Mouse (Mus musculus) brown adipose tissue, adult 24 weeks (tissue): Measurements from ENCODE around the gene Setdb1. TPM values are rescaled to one million over a fixed set of nuclear protein-coding genes. Genes with fewer than 3 reads are reported as not detected.

ENCODE experiments used
- H3K27ac ChIP-seq: fragments of 200-500 bp; replicated peaks from 2 replicates; pipeline ENCODE4 v1.5.1; 2012; ENCODE audit warnings: low read depth, mild to moderate bottlenecking, low read length
- H3K4me1 ChIP-seq: fragments of 200-500 bp; 2 replicates; pipeline ENCODE4 v1.6.1; 2012; ENCODE audit warnings: low read length, mixed read lengths; ENCODE audit not compliant: control insufficient read depth, insufficient read depth, insufficient read length
- H3K4me3 ChIP-seq: fragments of 200-500 bp; 2 replicates; pipeline ENCODE4 v1.5.1; 2012; ENCODE audit warnings: low read depth, mild to moderate bottlenecking, low read length, moderate library complexity; ENCODE audit not compliant: insufficient read depth
- polyA plus RNA-seq: library from polyadenylated mRNA; stranded (reverse); fragments of >200 nt; gene quantifications from 2 replicates; pipeline ENCODE4 v1.2.4, GENCODE M21; 2012; ENCODE audit not compliant: missing spikeins, insufficient read depth, insufficient read length

Gene Setdb1
- polyA plus RNA-seq, 1 experiment: 6.7 TPM

GRCm38 (mm10) chr3:95290156-95290555, 66.8 kb downstream of the Setdb1 start:
- Histone ChIP-seq H3K27ac (no peak overlapping the region), H3K4me3 (no peak overlapping the region), H3K4me1 (0 out of 2 replicates have a peak, but pooled peaks cover 3% of the 10 kb centered on the region)

- H3K4me3 ChIP-seq: no peak overlapping the region
- no peak overlapping the region for H3K27ac ChIP-seq
- 0 out of 2 replicates have a peak, but pooled peaks cover 5% of the 10 kb centered on the region for H3K4me1 ChIP-seq
Measured at GRCm38 (mm10) chr3:95289419-95289818, 67.6 kb downstream of the Setdb1 start.

GRCm38 (mm10) chr3:95287541-95287940, 69.5 kb downstream of the Setdb1 start:
- Histone ChIP-seq H3K4me3 (no peak overlapping the region), H3K4me1 (peaks cover 8% of the 10 kb centered on the region; the same call in 1 of the 2 replicates), H3K27ac (no peak overlapping the region)

- Histone ChIP-seq H3K27ac (peak overlapping the region; percentile 54), H3K4me3 (peak overlapping the region; percentile 20), H3K4me1 (peaks cover 8% of the 10 kb centered on the region; the same call in 1 of the 2 replicates)
Measured at GRCm38 (mm10) chr3:95286510-95286909, 70.5 kb downstream of the Setdb1 start.

GRCm38 (mm10) chr3:95286011-95286410, 71.0 kb downstream of the Setdb1 start:
- H3K4me3 ChIP-seq: peak overlapping the region; percentile 20
- H3K4me1 ChIP-seq: peaks cover 8% of the 10 kb centered on the region; the same call in 1 of the 2 replicates
- H3K27ac ChIP-seq: peak overlapping the region; percentile 54

DNA sequence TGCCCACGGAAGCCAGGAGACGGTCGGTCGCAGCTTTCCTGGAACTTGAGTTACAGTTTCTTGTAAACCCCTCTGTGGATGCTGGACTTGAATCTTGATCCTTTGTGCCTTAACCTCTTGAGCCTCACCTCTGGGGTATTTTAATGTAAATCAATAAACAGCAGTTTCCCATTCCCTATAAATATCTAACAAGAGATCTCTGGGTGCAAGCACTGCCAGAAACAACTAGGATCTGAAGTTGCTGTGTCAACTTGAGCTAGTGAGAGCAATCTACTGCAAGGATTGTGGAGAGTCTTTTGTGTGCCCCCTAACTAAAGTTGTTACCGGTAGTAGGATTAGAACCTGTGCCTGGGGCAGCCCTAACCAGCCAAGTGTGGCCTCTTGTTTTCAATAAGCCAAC, 71.6 kb downstream of the Setdb1 start:
- Histone ChIP-seq H3K4me1 (peaks cover 11% of the 10 kb centered on the region; the same call in 1 of the 2 replicates), H3K27ac (0 out of 2 replicates have a peak overlapping the region, but pooled peaks have one; percentile 11), H3K4me3 (no peak overlapping the region)

DNA sequence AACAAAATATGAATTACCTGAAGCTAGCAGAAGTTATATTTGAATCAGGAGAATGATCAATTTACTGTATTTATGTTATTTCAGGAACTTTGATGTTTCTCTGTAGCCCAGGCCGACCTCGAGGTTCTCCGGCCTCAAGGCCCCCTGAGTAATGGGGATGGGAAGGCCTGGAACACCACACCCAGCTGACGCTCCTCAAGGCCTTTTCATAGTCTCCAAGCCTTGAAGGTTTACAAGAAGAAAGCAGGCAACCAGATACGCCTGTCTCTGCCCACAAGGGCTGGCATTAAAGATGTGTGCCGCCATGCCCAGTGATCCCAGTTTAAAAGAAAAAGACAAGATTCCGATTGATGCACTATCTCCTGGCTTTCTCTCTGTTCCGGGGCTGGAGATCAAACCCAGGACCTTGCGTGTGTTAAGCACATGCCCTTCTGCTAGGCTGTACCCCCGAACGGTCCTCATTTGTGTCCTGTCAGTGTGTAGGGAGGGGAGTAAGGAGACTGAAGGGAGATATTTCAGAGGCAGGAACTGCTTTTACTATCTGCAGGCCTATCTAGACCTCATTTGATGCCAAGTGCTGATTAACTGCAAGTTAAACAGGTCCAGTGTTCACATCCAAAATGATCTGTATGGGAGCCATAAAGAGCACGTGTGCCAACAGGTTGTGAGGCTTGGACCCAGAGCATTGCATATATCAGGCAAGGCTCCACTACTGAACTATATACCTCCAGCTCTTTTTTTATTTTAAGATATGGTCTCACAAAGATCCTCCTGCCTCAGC, 72.3 kb downstream of the Setdb1 start:
- H3K4me1 ChIP-seq: peaks cover 11% of the 10 kb centered on the region; the same call in 1 of the 2 replicates
- peak overlapping the region; percentile 65; the same call in 1 of the 2 replicates for H3K4me3 ChIP-seq
- H3K27ac ChIP-seq: no peak overlapping the region

GRCm38 (mm10) chr3:95284062-95284461, 72.9 kb downstream of the Setdb1 start:
- Histone ChIP-seq H3K4me3 (peak overlapping the region; percentile 65), H3K4me1 (peaks cover 11% of the 10 kb centered on the region; the same call in 1 of the 2 replicates), H3K27ac (peak overlapping the region; percentile 96)

DNA sequence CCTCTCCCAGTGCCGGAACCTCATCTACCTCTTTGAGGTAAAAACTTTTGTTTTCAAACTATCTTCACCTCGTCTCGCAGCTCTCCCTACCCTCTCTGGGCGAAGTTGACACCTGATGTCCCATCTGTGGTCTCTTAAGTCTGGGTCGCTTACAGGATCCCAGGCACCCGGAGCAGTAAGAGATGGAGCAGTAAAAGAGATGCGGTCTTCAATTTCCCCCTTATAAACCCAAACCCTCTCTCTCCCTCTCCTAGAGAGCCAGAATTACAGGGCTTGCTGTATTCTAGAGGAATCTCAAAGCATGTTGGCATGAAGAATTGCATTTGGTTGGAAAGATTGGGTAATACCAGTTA, 73.4 kb downstream of the Setdb1 start:
- Histone ChIP-seq H3K4me1 (peaks cover 11% of the 10 kb centered on the region; the same call in 1 of the 2 replicates), H3K4me3 (peak overlapping the region; percentile 65), H3K27ac (peak overlapping the region; percentile 96)

DNA sequence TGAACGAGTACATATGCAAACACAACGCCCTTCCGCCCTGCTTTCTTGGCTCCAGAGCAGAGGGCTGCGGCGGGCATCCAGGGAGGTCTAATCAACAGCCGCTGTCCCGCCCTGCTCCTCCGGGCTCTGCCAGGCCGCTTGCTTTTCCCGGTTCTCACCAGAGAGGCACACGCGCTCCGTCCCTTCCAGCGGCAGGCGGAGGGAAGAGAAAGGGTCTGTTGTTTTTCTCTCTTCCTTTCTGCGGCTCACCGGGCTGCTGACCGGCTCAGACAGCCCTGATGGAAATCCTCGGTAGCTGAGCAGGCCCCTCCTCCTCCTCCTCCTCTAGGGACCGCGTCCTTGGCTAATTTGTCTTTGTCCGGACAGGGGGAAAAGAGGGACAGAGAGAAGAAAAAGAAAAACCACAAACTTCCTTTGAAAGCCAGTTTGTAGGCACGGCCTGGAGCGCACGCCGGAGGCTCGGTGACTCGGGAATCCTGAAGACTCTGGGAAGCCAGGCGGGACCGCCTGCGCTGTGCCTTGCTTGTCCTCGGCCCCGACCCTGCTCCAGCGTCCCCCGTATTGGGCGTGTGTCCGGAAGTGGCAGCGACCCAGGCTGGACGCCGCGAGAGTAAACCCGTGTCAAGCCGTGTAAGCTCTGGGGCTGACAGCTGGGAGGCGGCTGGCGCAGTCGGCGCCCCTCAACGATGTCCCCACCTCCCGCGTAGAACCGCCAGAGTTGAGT, 74.0 kb downstream of the Setdb1 start:
- peak overlapping the region; percentile 65 for H3K4me3 ChIP-seq
- H3K27ac ChIP-seq: peak overlapping the region; percentile 96
- H3K4me1 ChIP-seq: peaks cover 11% of the 10 kb centered on the region; the same call in 1 of the 2 replicates

DNA sequence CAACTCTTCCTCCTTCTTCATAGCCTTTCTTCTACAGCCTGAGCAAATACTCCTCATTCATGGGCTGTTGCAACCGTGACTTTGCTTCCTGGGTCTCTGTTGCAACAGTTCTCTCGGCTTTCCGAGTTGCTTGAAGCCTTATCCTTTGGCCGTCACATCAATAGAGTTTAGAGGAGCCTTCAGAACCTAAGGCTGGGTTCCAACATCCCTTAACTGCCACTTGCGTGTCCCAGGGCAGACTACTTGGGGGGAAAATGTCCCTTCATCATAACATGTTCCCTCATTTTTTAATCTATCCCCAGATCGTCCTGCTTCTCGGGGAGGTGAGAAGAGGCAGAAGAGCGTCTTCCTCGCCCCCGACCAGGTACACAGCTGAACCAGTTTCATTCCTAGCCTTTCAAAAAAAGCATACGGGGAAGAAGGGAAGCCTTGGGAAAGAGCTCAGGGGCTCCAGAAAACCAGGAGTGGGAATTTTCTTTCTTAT, 74.6 kb downstream of the Setdb1 start:
- Histone ChIP-seq H3K4me3 (peak overlapping the region; percentile 65), H3K27ac (peak overlapping the region; percentile 96), H3K4me1 (peaks cover 11% of the 10 kb centered on the region; the same call in 1 of the 2 replicates)

DNA sequence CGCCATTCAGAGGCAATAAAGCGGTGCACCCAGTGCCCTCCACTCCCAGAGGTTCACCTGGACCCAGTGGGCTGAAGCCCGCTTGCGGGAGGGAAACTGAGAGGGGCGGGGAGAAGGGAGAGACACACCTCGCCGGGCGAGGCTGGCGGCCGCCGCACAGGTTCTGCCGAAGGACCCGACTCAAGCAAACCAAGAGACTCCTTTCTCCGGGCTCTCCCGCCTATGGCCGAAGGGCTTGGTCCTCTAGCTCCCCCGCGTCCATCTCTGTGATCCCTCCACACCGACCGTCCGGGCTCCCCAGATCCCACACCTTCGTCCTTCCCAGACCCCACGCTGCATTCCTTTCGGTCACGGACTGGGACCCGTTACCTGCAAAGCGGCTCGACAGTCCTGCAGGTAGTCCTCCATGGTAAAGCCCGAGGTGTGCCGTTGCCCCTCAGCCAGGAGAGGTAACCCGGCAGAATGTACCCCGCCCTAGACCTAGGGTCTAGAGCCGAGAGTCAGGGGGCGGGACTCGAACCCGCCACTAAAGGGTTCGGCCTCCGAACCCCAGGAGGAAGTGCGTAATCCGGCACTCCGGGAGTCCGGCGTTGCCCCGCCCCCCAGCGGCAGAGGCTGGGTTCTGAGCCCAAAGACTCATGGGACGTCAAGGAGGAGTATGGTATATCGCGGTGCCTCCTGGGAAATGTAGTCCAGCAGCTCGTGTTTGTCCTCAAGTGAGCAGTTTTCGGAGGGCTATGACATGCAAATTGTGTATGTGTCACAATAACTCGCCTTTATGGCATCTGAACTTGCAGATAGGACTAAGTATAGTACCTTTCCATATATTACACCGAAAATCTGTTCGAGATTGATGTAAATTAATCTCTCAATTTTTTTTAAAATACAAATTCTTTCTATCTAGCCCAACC, 75.5 kb downstream of the Setdb1 start, which contains the start of the genes Mindy1 and Prune1:
Mindy1 (plus strand) TSS at position 130 of the 911 bp plus-strand sequence.
Prune1 (minus strand) TSS at position 861 of the 911 bp plus-strand sequence.
- Histone ChIP-seq H3K4me3 (peak within 1 kb of the TSS; percentile 91), H3K4me1 (peaks cover 11% of the 10 kb centered on the region; the same call in 1 of the 2 replicates), H3K27ac (peak within 1 kb of the TSS; percentile 96)

DNA sequence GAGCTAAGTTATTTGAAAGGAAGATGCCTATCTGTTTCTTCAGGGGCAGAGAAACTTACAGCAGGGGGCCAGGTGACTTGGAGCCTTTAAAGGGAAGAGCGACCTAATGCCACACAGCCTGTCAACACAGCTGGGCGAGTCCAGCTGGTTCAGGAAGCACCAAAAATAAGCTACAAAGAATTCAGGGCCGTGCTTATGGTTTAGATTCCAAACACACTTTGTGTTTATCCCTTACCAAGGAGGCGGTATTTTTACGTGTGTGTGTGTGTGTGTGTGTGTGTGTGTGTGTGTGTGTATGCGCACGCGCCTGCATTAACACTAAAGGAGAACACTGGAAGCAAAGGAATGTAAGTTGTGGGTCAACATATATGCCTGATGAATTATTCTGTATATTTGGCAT, 76.3 kb downstream of the Setdb1 start:
- Histone ChIP-seq H3K4me3 (peak overlapping the region; percentile 91), H3K4me1 (peaks cover 11% of the 10 kb centered on the region; the same call in 1 of the 2 replicates), H3K27ac (peak overlapping the region; percentile 18; the same call in 1 of the 2 replicates)

- Histone ChIP-seq H3K4me3 (no peak overlapping the region), H3K27ac (no peak overlapping the region), H3K4me1 (0 out of 2 replicates have a peak, but pooled peaks cover 3% of the 10 kb centered on the region)
Measured at GRCm38 (mm10) chr3:95277149-95277551, 79.9 kb downstream of the Setdb1 start.
